In the genomic region with DNA sequence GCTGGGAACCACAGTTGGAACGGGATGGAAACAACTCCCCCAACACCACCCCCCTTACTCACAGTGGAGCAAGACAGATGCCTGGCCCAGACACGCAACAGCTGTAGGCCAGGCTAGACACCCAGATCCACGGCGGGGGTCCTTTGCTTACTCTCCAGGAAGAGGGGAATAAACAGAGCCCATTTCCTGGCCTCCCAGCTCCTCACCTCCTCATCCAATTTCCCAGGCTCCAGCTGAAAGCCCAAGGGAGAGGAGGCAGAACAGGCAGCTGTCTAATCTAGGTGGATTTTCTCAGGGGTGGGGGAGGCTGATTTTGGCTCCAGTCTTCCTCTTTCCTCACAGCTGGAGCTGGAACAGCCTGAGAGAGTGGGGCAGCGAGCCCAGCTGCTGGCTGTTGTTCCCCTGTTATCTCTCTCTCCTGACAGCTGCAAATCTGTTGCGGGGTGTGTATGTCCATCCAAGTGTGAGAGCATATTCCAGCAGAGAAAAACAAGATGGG, we compare ENCODE assay signal across 7 mouse cellular contexts.
DNase-seq lines count a peak whose midpoint lies in the region.

No protein-coding gene starts in this region.

- DNase-seq in urinary bladder, postnatal 25 days (ENCODE audit: low spot score) = peak; percentile 43
- no peak for DNase-seq in urinary bladder, postnatal 10 days (ENCODE audit: low spot score)
- DNase-seq in forelimb bud, embryonic 11.5 days (ENCODE audit: low read depth, low spot score) = peak; percentile 33
- peak; percentile 86 for DNase-seq in heart, postnatal 4 days
- DNase-seq in lung, postnatal 4 days = peak; percentile 75 to 91
- DNase-seq in thymus, postnatal 0 days (ENCODE audit: low spot score) = no peak
- no peak for DNase-seq in thymus, postnatal 14 days

Comparison
In these comparisons a context has a peak if more than half of its experiments do, and no peak if none do; other contexts are left out.
1. DNase-seq: peak in urinary bladder, postnatal 25 days (single experiment), forelimb bud, embryonic 11.5 days (single experiment), heart, postnatal 4 days (single experiment) and lung, postnatal 4 days (2 of 2); none in urinary bladder, postnatal 10 days (single experiment), thymus, postnatal 0 days (single experiment) and thymus, postnatal 14 days (single experiment).